Mouse (Mus musculus) layer of hippocampus, adult 2 months (tissue): ENCODE data around the gene Cpa3. TPM values are rescaled to one million over a fixed set of nuclear protein-coding genes. Genes with fewer than 3 reads are reported as not detected.

Experiments used
- DNase-seq, 2 experiments: peaks; one replicate each; pipeline ENCODE4 v3.0.0; 2022; ENCODE audit warnings: low spot score in 2 of 2
- H3K27ac ChIP-seq: fragments of 200-600 bp; 2 replicates; pipeline ENCODE4 v1.8.1; 2022
- H3K4me3 ChIP-seq: fragments of 200-600 bp; 2 replicates; pipeline ENCODE4 v1.8.1; 2022; ENCODE audit warnings: mild to moderate bottlenecking
- CTCF ChIP-seq: fragments of 200-600 bp; conservative IDR thresholded peaks from 2 replicates; pipeline ENCODE4 v1.8.1; 2022; ENCODE audit warnings: antibody characterized with exemption, mild to moderate bottlenecking, moderate library complexity
- microRNA-seq, 2 experiments: library from miRNA; unstranded; fragments of <30 nt; microRNA quantifications; one replicate each; pipeline ENCODE4 v1.2.0; 2021
- total RNA-seq, 2 experiments: library from RNA; stranded (reverse); gene quantifications; 2 replicates each; pipeline ENCODE4 v1.2.3; 2021

Cpa3 gene
- total RNA-seq, 2 experiments from 2014 or later: 0.32 to 0.74 TPM

DNA sequence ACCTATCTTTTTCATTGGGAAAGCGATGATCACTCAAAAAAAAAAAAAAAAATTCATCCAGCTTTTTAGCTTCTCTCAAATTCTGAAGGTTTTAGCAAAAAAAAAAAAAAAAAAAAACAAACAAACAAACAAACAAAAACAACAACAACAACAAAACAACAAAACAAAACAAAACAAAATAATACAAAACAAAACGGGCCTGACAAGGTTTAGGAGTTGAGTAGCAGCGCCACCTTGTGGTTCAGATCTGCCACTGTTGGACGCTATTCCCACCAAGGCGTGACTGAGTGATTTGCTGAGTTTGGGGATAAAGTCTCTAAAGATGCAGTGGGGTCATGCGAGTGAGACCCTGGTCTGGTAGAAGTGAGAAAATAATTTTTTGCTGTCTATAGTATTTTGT, 43.1 kb downstream of the Cpa3 start:
- peak; percentile 92 for TF ChIP-seq CTCF
- H3K27ac ChIP-seq: no peak overlapping the region
- peak; percentile 12 to 63 for DNase-seq
- no peak overlapping the region for H3K4me3 ChIP-seq

DNA sequence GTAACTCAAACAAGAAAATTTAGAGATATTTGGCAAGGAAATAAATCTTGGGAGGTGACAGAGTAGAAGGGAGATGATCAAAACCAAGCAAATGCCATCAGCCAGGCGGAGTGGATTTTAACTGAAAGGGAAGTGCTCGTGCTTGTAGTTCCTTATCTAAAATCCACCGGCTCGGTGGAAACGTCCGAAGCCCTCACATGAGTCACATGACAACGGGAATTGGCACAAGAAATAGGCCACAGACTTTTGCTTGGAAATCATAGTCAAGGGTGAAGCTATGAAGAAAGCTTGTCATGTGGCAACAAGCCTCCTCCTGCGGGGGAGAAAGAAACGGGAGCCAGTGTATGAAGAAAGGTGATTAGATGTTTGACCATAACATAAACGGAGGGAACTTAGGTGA, 44.1 kb downstream of the Cpa3 start:
- TF ChIP-seq CTCF: no peak
- Histone ChIP-seq H3K4me3 (no peak overlapping the region), H3K27ac (no peak overlapping the region)
- DNase-seq: no peak

DNA sequence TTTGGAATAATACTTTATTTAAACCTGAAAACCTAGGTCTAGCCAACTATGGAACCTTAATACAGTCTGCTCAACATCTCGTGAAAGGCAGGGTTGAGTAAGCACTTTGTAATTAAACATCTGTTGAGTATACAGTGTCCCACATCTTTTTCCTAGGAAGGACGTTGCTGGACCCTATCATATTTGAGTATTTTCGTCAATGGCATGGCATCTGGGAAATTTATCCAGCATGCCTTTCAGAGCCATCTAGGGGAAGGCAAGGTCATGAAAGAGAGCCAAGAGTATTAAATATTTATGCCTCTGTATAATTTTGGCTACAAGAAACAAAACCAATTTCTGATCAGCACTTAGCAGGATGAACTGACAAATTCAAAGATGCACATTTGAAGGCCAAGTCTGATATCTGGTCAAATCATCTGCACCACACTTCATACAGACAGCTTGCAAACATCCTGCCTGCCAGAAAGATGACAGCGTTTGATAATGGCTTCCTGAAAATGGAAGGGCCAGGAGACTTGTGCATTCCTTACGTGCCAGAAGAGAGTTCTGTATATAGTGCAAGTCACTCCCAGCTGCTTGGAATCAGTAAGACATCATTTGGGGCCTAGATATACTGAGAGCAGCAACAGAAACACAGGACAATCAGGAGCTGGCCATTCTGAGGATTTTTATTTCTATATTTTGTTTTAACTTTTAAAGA, 52.9 kb downstream of the Cpa3 start:
- TF ChIP-seq CTCF: no peak
- no peak overlapping the region for H3K4me3 ChIP-seq
- no peak overlapping the region for H3K27ac ChIP-seq
- no peak for DNase-seq

DNA sequence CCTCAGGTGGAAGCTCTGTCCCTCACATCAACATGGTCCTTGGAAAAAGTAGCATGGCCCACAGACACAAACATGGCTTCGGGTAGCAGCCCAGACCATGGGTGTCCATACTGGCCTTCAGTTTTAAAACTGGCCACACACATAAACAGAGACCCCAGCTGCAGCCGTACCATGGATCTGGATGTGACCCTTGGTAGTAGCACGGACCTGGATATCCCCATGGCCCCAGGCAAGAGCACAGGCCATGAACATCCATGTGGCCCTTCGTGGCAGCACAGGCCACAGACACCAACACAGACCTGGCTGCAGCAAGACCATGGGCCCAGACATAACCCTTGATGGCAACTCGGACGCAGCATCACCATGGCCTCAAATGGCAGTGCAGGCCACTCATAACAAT, 69.6 kb downstream of the Cpa3 start:
- H3K4me3 ChIP-seq: no peak overlapping the region
- no peak for DNase-seq
- TF ChIP-seq CTCF: no peak
- H3K27ac ChIP-seq: no peak overlapping the region

DNA sequence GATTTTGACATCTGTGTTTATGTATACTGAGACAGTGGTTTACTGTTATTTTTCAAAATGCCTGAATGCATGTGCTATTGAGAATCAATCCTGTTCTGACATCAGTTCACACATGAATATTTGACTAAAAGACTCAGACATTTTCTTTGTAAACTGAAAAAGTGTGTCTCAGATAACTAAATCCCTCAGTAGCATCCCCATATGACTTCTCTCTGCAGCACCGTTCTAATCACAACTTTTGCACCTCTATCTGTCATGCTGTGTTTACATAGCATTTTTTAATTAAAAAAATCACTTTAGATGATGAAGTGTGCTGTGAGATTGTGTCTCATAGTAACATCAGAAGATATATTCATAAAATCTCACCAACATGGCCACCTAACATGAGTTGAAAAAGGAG, 74.5 kb downstream of the Cpa3 start:
- DNase-seq: no peak
- H3K27ac ChIP-seq: no peak overlapping the region
- TF ChIP-seq CTCF: no peak
- H3K4me3 ChIP-seq: no peak overlapping the region

Small RNA genes within 50 kb of the gene (microRNA-seq; reads per million reads assigned to microRNA genes)
- 0 reads per million in 2 experiments for gene Mir7007

Other genes starting within 250 kb of the Cpa3 start
- gene Hps3, start 206.9 kb downstream of the Cpa3 start, total RNA-seq: 10 to 100 TPM; 19.0 to 22.3 TPM
- gene Hltf, start 184.4 kb downstream of the Cpa3 start, total RNA-seq: 10 to 100 TPM; 22.9 to 26.9 TPM
- 10 to 100 TPM; 39.2 to 44.8 TPM for gene Gyg, start 86.9 kb downstream of the Cpa3 start, total RNA-seq
- not detected for gene Cpb1, start 33.6 kb upstream of the Cpa3 start, total RNA-seq
- under 1 TPM in 1 of 2 experiments, not detected in 1; 0.15 TPM for gene Agtr1b, start 125.0 kb upstream of the Cpa3 start, total RNA-seq